Mouse (Mus musculus) adrenal gland, postnatal 14 days (tissue): ENCODE results near the gene Bfsp1. TPM values are rescaled to one million over a fixed set of nuclear protein-coding genes. Genes with fewer than 3 reads are reported as not detected.

Source experiments
- DNase-seq: peaks from one replicate; pipeline ENCODE4 v3.0.0; 2021; ENCODE audit warnings: mixed read lengths
- total RNA-seq: library from RNA; stranded (reverse); gene quantifications from 2 replicates; pipeline ENCODE4 v1.2.3, GENCODE M21; 2021

The Bfsp1 gene
- total RNA-seq, 1 experiment from 2014 or later = 0.74 TPM

DNA sequence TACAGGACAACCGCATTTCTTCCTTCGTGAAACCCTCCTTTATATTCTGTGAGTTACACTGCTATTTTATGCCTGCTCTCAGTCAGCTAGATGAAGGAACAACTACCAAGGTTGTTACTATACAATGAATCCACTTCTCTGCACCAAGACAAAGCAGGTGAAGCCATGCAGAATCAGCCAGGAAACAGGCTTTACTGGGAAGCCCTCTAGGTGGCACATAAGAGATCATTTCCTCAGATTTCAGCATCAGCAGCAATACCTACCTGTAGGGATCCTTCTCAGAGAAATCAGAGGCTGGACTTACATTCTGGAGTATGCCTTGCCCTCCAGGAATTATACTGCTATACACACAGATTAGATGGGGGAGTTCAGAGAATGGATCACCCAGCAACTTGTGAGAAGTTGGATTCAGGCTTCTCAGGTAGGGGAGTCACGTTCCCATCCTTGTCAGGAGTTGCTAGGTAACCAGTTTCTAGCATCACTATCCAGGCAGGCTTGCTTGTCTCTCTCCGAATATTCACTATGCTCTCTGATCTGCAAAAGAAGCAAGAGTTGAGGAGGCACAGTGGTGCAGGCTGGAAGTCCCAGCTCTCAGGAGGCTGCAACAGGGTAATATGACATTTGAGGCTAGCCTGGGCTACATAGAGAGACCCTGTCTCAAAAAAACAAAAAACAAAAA, 66.5 kb downstream of the Bfsp1 start:
- DNase-seq = no peak

GRCm38 (mm10) chr2:143795858-143796257, 67.1 kb downstream of the Bfsp1 start:
- DNase-seq = no peak

GRCm38 (mm10) chr2:143789911-143790310, 73.1 kb downstream of the Bfsp1 start:
- no peak for DNase-seq

GRCm38 (mm10) chr2:143780310-143780709, 82.7 kb downstream of the Bfsp1 start:
- DNase-seq = no peak

Other genes starting within 250 kb of the Bfsp1 start
- 194 and 201 TPM in 2 replicates for gene Dstn, start 52.1 kb upstream of the Bfsp1 start, total RNA-seq
- 174 and 205 TPM in 2 replicates for gene Rrbp1, start 148.1 kb upstream of the Bfsp1 start, total RNA-seq
- gene Banf2, start 169.9 kb upstream of the Bfsp1 start, total RNA-seq = not detected in 2 replicates